Mouse (Mus musculus): ENCODE results near the gene Olfm2. TPM values are rescaled to one million over a fixed set of nuclear protein-coding genes. Genes with fewer than 3 reads are reported as not detected.

Olfm2 gene
- polyA plus RNA-seq (2017; shearing (Covaris generic)) = 0.31 TPM

GRCm38 (mm10) chr9:20746017-20746660, at the start of gene Olfm2:
TSS of gene Olfm2 (minus strand) at chr9:20746349.

GRCm38 (mm10) chr9:20651602-20652259, 94.4 kb downstream of the Olfm2 start, which contains the start of gene Pin1:
TSS of gene Pin1 (plus strand) at chr9:20652095.

GRCm38 (mm10) chr9:20644360-20645081, 101.6 kb downstream of the Olfm2 start, which contains the start of gene Fbxl12:
TSS of gene Fbxl12 (minus strand) at chr9:20644767.

GRCm38 (mm10) chr9:20642101-20642895, 103.9 kb downstream of the Olfm2 start, which contains the start of gene Ubl5:
TSS of gene Ubl5 (plus strand) at chr9:20642878.

Other genes starting within 250 kb of the Olfm2 start
- 40.5 TPM for gene Zfp266, start 224.9 kb downstream of the Olfm2 start, polyA plus RNA-seq (2017; shearing (Covaris generic))
- gene Zfp846, start 165.1 kb downstream of the Olfm2 start, polyA plus RNA-seq (2017; shearing (Covaris generic)) = 10.8 TPM
- 383 TPM for gene Ubl5, start 103.5 kb downstream of the Olfm2 start, polyA plus RNA-seq (2017; shearing (Covaris generic))
- gene Fbxl12, start 101.6 kb downstream of the Olfm2 start, polyA plus RNA-seq (2017; shearing (Covaris generic)) = 108 TPM
- gene Pin1, start 94.3 kb downstream of the Olfm2 start, polyA plus RNA-seq (2017; shearing (Covaris generic)) = 21.8 TPM
- gene Col5a3, start 68.7 kb upstream of the Olfm2 start, polyA plus RNA-seq (2017; shearing (Covaris generic)) = not detected
- gene Rdh8, start 72.2 kb upstream of the Olfm2 start, polyA plus RNA-seq (2017; shearing (Covaris generic)) = not detected
- 25.8 TPM for gene A230050P20Rik, start 122.3 kb upstream of the Olfm2 start, polyA plus RNA-seq (2017; shearing (Covaris generic))
- 5.3 TPM for gene Angptl6, start 133.4 kb upstream of the Olfm2 start, polyA plus RNA-seq (2017; shearing (Covaris generic))
- 106 TPM for gene Ppan, start 141.8 kb upstream of the Olfm2 start, polyA plus RNA-seq (2017; shearing (Covaris generic))
- gene Eif3g, start 152.3 kb upstream of the Olfm2 start, polyA plus RNA-seq (2017; shearing (Covaris generic)) = 303 TPM
- 75.5 TPM for gene Dnmt1, start 213.5 kb upstream of the Olfm2 start, polyA plus RNA-seq (2017; shearing (Covaris generic))
- 2.3 TPM for gene S1pr2, start 230.4 kb upstream of the Olfm2 start, polyA plus RNA-seq (2017; shearing (Covaris generic))

All from naive thymus-derived CD4-positive, alpha-beta T cell, adult 5 months (primary cell).